Mouse (Mus musculus) midbrain, postnatal 0 days (tissue): Measurements from ENCODE around the gene Trove2. TPM values are rescaled to one million over a fixed set of nuclear protein-coding genes. Genes with fewer than 3 reads are reported as not detected.
"Not testable (repeated sequence)": the region's sequence is repeated elsewhere in the genome, so short reads cannot be mapped to it uniquely, and the experiment has no call there.

Source experiments
- ATAC-seq: fragments of 200-750 bp; cut with Nextera tagmentation; 2 replicates; pipeline ENCODE4 v1.8.0; 2017; ENCODE audit warnings: moderate number of reproducible peaks, mild to moderate bottlenecking, moderate TSS enrichment, moderate library complexity; ENCODE audit not compliant: low FRiP score
- DNase-seq: peaks from one replicate; pipeline ENCODE4 v3.0.0-alpha.2; 2015; ENCODE audit warnings: low spot score
- H3K27ac ChIP-seq: fragments of 300-500 bp; sonication (generic); 2 replicates; pipeline ENCODE4 v1.5.1; 2014; ENCODE audit warnings: low read depth, mild to moderate bottlenecking, low read length, mixed read lengths
- H3K27me3 ChIP-seq: fragments of 300-500 bp; sonication (generic); 2 replicates; pipeline ENCODE4 v1.6.1; 2014; ENCODE audit warnings: low read length, control low read depth, mixed read lengths; ENCODE audit not compliant: insufficient read depth
- H3K36me3 ChIP-seq: fragments of 300-500 bp; sonication (generic); 2 replicates; pipeline ENCODE4 v1.6.1; 2014; ENCODE audit warnings: low read length, control low read depth, mixed read lengths; ENCODE audit not compliant: insufficient read depth
- H3K4me1 ChIP-seq: fragments of 300-500 bp; sonication (generic); 2 replicates; pipeline ENCODE4 v1.6.1; 2014; ENCODE audit warnings: mild to moderate bottlenecking, control low read depth, antibody characterized with exemption, low read length, mixed read lengths; ENCODE audit not compliant: insufficient read depth
- H3K4me2 ChIP-seq: fragments of 300-500 bp; sonication (generic); 2 replicates; pipeline ENCODE4 v1.6.1; 2014; ENCODE audit warnings: low read depth, mild to moderate bottlenecking, low read length, mixed read lengths; ENCODE audit not compliant: poor library complexity, severe bottlenecking
- H3K4me3 ChIP-seq: fragments of 300-500 bp; sonication (generic); 2 replicates; pipeline ENCODE4 v1.5.1; 2014; ENCODE audit warnings: low read depth, mild to moderate bottlenecking, low read length, moderate library complexity
- H3K9ac ChIP-seq: fragments of 300-500 bp; sonication (generic); replicated peaks from 2 replicates; pipeline ENCODE4 v1.6.1; 2014; ENCODE audit warnings: mild to moderate bottlenecking, low read length, moderate library complexity, mixed read lengths; ENCODE audit not compliant: poor library complexity, severe bottlenecking
- H3K9me3 ChIP-seq: fragments of 300-500 bp; sonication (generic); 2 replicates; pipeline ENCODE4 v1.6.1; 2016; ENCODE audit warnings: low read length, control low read depth
- CTCF ChIP-seq: IDR thresholded peaks from 2 replicates; pipeline ENCODE4 v1.5.1; 2016; ENCODE audit warnings: antibody characterized with exemption, mild to moderate bottlenecking
- WGBS: fragments of 180-500 bp; shearing (Covaris S2); extraction: QIAGEN DNeasy Blood & Tissue Kit; methylation state at CpG from one replicate; pipeline ENCODE4 v1.1.7; 2014; 5-methylcytosine and 5-hydroxymethylcytosine counted together
- polyA plus RNA-seq: library from polyadenylated mRNA; unstranded; fragments of >200 nt; fragmentation: Nextera tagmentation; extraction: Ambion mirVana; gene quantifications from 2 replicates; pipeline ENCODE4 v1.2.1, GENCODE M21; 2015
- total RNA-seq: library from RNA; depleted of rRNA; stranded (reverse); fragments of >200 nt; gene quantifications from 2 replicates; pipeline ENCODE4 v1.2.3, GENCODE M21; 2014

Gene Trove2
- total and polyA plus RNA-seq, 2 experiments from 2014 or later = 24.9 to 31.5 TPM

- H3K9ac ChIP-seq = no peak overlapping the region
- WGBS = 52% methylated on average over 4 of the region's 4 CpGs
- DNase-seq (no peak), ATAC-seq (no peak)
- H3K27ac ChIP-seq = no peak overlapping the region
- no peaks in the 10 kb centered on the region for H3K4me1 ChIP-seq
- no peak for TF ChIP-seq CTCF
- no peak overlapping the region for H3K4me3 ChIP-seq
- no peak overlapping the region for H3K4me2 ChIP-seq
- H3K9me3 ChIP-seq = no peaks in the 10 kb centered on the region
- no peaks in the 10 kb centered on the region for H3K36me3 ChIP-seq
- H3K27me3 ChIP-seq = no peaks in the 10 kb centered on the region
Measured at GRCm38 (mm10) chr1:143731691-143732090, 45.2 kb downstream of the Trove2 start.

- DNase-seq = peak; percentile 30
- WGBS = 85% methylated on average over 2 of the region's 2 CpGs
- no peaks in the 10 kb centered on the region for H3K27me3 ChIP-seq
Measured at GRCm38 (mm10) chr1:143730899-143731298, 46.0 kb downstream of the Trove2 start.

DNA sequence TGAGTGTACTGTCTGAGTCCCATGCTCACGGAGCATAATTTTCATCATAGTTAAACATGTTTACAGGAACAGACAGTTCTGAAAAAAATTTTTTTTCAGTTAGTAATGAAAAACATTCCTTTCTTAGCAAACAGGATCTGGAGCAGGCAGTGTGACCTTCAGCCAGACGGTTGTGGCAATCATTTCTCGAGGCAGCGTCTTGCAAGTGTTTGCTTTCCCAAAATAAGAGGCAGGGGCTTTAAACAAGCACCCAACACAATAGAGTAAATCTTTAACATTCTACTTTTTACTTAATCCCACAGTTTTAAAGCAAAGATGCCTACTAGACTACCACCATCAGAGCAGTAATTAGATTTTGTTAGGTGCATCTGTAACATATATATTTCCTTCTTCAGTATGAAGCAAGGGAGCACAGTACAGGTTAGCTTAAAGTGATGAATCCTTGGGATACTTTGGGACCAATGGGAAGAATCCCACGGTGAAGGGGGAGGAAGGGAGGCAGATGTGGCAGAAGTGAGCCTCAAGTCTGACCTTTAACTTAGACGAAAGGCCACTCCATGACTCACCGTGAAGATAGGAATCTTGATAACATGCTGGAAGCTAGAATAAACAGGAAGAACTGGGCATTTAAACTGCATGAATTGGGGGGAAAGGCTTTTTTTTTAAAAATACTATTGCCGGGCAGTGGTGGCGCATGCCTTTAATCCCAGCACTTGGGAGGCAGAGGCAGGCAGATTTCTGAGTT lies 49.0 kb downstream of the Trove2 start:
- no peaks in the 10 kb centered on the region for H3K36me3 ChIP-seq
- H3K4me1 ChIP-seq = no peaks in the 10 kb centered on the region
- TF ChIP-seq CTCF = no peak
- ATAC-seq (no peak), DNase-seq (no peak)
- 86% methylated on average over 9 of the region's 9 CpGs for WGBS
- no peak overlapping the region for H3K4me3 ChIP-seq
- no peaks in the 10 kb centered on the region for H3K9me3 ChIP-seq
- H3K27me3 ChIP-seq = no peaks in the 10 kb centered on the region
- H3K27ac ChIP-seq = no peak overlapping the region
- no peak overlapping the region for H3K9ac ChIP-seq
- H3K4me2 ChIP-seq = no peak overlapping the region

More at GRCm38 (mm10) chr1:143730899-143731298, 46.0 kb downstream of the Trove2 start:
- no peak overlapping the region for H3K27ac ChIP-seq
- TF ChIP-seq CTCF = peak; percentile 59
- no peaks in the 10 kb centered on the region for H3K9me3 ChIP-seq
- no peak for ATAC-seq
- no peak overlapping the region for H3K9ac ChIP-seq
- H3K36me3 ChIP-seq = no peaks in the 10 kb centered on the region
- no peak overlapping the region for H3K4me3 ChIP-seq
- H3K4me2 ChIP-seq = no peak overlapping the region
- no peaks in the 10 kb centered on the region for H3K4me1 ChIP-seq

DNA sequence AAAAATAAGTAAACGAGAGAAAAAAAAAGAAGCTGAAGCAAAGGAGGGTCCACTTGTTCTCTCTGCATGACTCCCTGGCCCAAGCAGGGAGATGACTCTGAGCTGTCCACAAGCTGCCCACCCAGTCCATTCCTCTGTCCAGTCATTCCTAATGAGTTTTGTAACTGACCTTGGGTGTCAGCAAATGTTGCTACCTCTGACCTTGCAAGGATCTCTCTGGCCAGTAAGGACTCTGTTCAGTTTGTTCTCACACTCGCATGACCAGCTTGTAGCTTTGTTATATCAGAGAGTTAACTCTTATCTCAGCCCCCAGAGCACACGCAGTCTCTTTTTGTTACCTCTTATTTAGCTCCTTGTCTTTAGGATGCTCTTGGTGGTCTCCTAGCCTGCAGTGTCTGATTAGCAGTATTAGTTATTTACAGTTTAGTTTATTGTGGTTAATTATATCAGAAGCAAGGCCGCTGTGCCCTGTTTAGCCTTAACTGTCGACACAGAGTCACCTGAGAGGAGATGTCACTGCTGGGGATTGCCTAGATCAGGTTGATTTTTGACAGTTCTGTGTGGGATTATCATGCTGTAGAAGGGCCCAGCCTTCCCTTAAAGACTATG lies 52.3 kb downstream of the Trove2 start:
- Histone ChIP-seq H3K9ac (no peak overlapping the region), H3K36me3 (no peaks in the 10 kb centered on the region), H3K4me1 (no peaks in the 10 kb centered on the region), H3K4me3 (no peak overlapping the region), H3K27me3 (no peaks in the 10 kb centered on the region), H3K4me2 (no peak overlapping the region), H3K9me3 (no peaks in the 10 kb centered on the region), H3K27ac (no peak overlapping the region)
- TF ChIP-seq CTCF = no peak
- DNase-seq (no peak), ATAC-seq (no peak)
- WGBS = 92% methylated on average over 5 of the region's 5 CpGs

- not testable (repeated sequence) for H3K4me2 ChIP-seq, DNase-seq, H3K4me3 ChIP-seq, H3K36me3 ChIP-seq, H3K4me1 ChIP-seq, H3K9me3 ChIP-seq, ATAC-seq, H3K27me3 ChIP-seq, H3K27ac ChIP-seq, H3K9ac ChIP-seq
- no CpG with 5 or more reads among the region's 2 CpGs for WGBS
Measured at GRCm38 (mm10) chr1:143716038-143716437, 60.8 kb downstream of the Trove2 start, which contains the start of gene Glrx2. Glrx2 (plus strand) TSS chr1:143716338.

GRCm38 (mm10) chr1:143710627-143710976 lies 66.3 kb downstream of the Trove2 start:
- Histone ChIP-seq H3K9ac (no peak overlapping the region), H3K9me3 (no peaks in the 10 kb centered on the region), H3K4me3 (no peak overlapping the region), H3K27ac (no peak overlapping the region), H3K4me2 (no peak overlapping the region), H3K27me3 (no peaks in the 10 kb centered on the region), H3K4me1 (no peaks in the 10 kb centered on the region), H3K36me3 (no peaks in the 10 kb centered on the region)
- no peak for DNase-seq
- TF ChIP-seq CTCF = no peak
- 86% methylated on average over 5 of the region's 5 CpGs for WGBS
- no peak for ATAC-seq
